Mouse (Mus musculus) liver, postnatal 0 days (tissue): ENCODE measurements around the gene Olfr56. TPM values are rescaled to one million over a fixed set of nuclear protein-coding genes. Genes with fewer than 3 reads are reported as not detected.
A peak's percentile ranks its signal among the peaks of the same experiment; 100 is the strongest.

ENCODE experiments used
- ATAC-seq: fragments of 200-750 bp; cut with Nextera tagmentation; 2 replicates; pipeline ENCODE4 v1.8.0; 2017; ENCODE audit warnings: mild to moderate bottlenecking, moderate library complexity
- DNase-seq: peaks from one replicate; pipeline ENCODE4 v3.0.0-alpha.2; 2016
- H3K27ac ChIP-seq: fragments of 300-500 bp; sonication (generic); 2 replicates; pipeline ENCODE4 v1.5.1; 2014; ENCODE audit warnings: antibody characterized with exemption, moderate library complexity, mild to moderate bottlenecking, low read depth
- H3K27me3 ChIP-seq: fragments of 300-500 bp; sonication (generic); 2 replicates; pipeline ENCODE4 v1.6.1; 2014; ENCODE audit warnings: low read length, control low read depth, mixed read lengths; ENCODE audit not compliant: insufficient read depth
- H3K36me3 ChIP-seq: fragments of 300-500 bp; sonication (generic); replicated peaks from 2 replicates; pipeline ENCODE4 v1.6.1; 2014; ENCODE audit warnings: mild to moderate bottlenecking, control low read depth, low read length, moderate library complexity, mixed read lengths; ENCODE audit not compliant: insufficient read depth
- H3K4me1 ChIP-seq: fragments of 300-500 bp; sonication (generic); 2 replicates; pipeline ENCODE4 v1.6.1; 2014; ENCODE audit warnings: antibody characterized with exemption, mild to moderate bottlenecking, control low read depth; ENCODE audit not compliant: insufficient read depth
- H3K4me2 ChIP-seq: fragments of 300-500 bp; sonication (generic); 2 replicates; pipeline ENCODE4 v1.6.1; 2014; ENCODE audit warnings: low read depth, mild to moderate bottlenecking, low read length, moderate library complexity, mixed read lengths
- H3K4me3 ChIP-seq: fragments of 300-500 bp; sonication (generic); 2 replicates; pipeline ENCODE4 v1.5.1; 2014; ENCODE audit warnings: low read depth, low read length
- H3K9ac ChIP-seq: fragments of 300-500 bp; sonication (generic); replicated peaks from 2 replicates; pipeline ENCODE4 v1.6.1; 2014; ENCODE audit warnings: mild to moderate bottlenecking, moderate library complexity
- H3K9me3 ChIP-seq: fragments of 300-500 bp; sonication (generic); 2 replicates; pipeline ENCODE4 v1.6.1; 2016; ENCODE audit warnings: mild to moderate bottlenecking, control low read depth, low read length, mixed read lengths
- CTCF ChIP-seq: sonication (generic); IDR thresholded peaks from 2 replicates; pipeline ENCODE4 v1.5.1; 2016; ENCODE audit warnings: antibody characterized with exemption, low read depth
- EP300 ChIP-seq: IDR thresholded peaks from 2 replicates; pipeline ENCODE4 v1.6.1; 2016; ENCODE audit warnings: antibody characterized with exemption, low read depth, mild to moderate bottlenecking
- WGBS: fragments of 180-500 bp; shearing (Covaris S2); extraction: QIAGEN DNeasy Blood & Tissue Kit; methylation state at CpG from one replicate; pipeline ENCODE4 v1.1.7; 2014; ENCODE audit not compliant: insufficient replicate concordance; 5-methylcytosine and 5-hydroxymethylcytosine counted together
- polyA plus RNA-seq: library from polyadenylated mRNA; unstranded; fragments of >200 nt; fragmentation: Nextera tagmentation; extraction: Ambion mirVana; gene quantifications from 2 replicates; pipeline ENCODE4 v1.2.1, GENCODE M21; 2015

Gene Olfr56
- polyA plus RNA-seq, 1 experiment from 2014 or later = 0.16 TPM

DNA sequence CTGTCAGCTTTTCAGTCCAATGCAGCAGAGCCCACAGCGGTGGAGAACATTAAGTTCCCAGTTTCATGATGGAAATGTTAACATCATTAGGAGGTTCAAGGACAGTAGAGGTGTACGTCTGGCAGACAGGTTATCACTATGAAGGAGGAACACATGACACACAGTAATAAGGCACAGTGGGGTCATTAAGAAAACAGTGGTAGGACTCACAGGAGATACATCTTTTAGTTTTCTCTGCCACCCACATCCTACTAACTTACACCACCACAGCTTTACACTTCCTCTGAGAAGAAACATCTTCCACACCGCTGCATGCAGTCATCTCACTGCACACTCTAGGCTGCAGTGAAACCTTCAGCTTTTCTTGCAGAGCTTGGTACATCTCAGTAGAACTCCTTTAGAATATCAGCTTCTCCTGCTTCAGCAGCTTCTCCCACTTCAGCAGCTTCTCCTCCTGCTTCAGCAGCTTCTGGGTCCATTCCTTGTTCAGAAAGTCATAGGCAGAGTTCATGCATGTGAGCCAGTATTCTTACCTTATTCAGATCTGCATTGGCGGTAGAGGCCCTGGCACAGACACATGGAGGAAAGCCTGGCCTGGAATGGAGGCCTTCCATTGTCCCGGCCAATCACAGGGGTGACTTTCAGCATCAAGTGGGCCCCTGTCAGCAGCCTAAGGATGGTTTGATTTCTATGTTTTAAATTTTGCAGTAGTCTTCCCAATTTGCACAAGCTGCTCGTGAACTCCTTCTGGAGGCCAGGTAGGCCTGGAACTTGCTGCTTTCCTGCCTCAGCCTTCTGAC is 115.4 kb downstream of the Olfr56 start:
- DNase-seq (no peak), ATAC-seq (no peak)
- no peaks in the 10 kb centered on the region for H3K9me3 ChIP-seq
- no peak overlapping the region for H3K27ac ChIP-seq
- H3K4me3 ChIP-seq = no peak overlapping the region
- no peaks in the 10 kb centered on the region for H3K27me3 ChIP-seq
- peaks cover 22% of the 10 kb centered on the region for H3K4me1 ChIP-seq
- TF ChIP-seq EP300 = no peak
- TF ChIP-seq CTCF = no peak
- no peak overlapping the region for H3K9ac ChIP-seq
- H3K36me3 ChIP-seq = peaks cover 20% of the 10 kb centered on the region
- H3K4me2 ChIP-seq = no peak overlapping the region
- 74% methylated on average over 6 of the region's 6 CpGs for WGBS

DNA sequence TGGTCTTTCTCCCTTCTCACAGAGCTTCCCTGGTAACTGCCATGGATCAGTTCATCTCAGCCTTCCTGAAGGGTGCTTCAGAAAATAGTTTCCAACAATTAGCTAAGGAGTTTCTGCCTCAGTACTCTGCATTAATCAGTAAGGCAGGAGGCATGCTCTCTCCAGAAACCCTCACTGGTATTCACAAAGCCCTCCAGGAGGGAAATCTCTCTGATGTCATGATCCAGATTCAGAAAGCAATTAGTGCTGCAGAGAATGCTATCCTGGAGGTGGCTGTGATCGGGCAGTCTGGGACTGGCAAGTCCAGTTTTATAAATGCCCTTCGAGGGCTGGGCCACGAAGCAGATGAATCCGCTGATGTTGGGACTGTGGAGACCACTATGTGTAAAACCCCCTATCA is 116.7 kb downstream of the Olfr56 start:
- H3K4me3 ChIP-seq = no peak overlapping the region
- WGBS = 92% methylated on average over 4 of the region's 4 CpGs
- DNase-seq (no peak), ATAC-seq (no peak)
- H3K9me3 ChIP-seq = no peaks in the 10 kb centered on the region
- peaks cover 15% of the 10 kb centered on the region for H3K4me1 ChIP-seq
- no peak overlapping the region for H3K27ac ChIP-seq
- H3K4me2 ChIP-seq = no peak overlapping the region
- TF ChIP-seq EP300 (no peak), CTCF (no peak)
- H3K9ac ChIP-seq = no peak overlapping the region
- peaks cover 20% of the 10 kb centered on the region for H3K36me3 ChIP-seq
- H3K27me3 ChIP-seq = no peaks in the 10 kb centered on the region

DNA sequence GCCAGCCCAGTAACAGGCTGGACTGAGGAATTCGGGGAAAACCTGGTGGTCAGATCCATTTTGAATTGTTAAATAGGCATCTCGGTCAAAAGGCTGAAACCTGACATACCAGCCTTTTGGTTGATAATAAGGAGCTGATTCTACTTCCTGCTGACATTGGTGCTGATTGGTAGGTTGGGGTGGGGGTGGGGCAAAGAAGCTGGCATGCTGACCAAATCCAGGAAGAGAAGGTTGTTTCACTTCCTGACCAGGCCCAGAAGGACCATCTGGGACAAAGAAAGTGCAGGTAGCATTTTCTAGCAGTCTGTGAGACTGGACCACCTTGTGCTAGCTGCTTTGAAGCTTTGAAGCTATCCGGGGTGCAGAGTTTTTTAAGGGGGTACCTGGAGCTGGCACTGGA is 121.7 kb downstream of the Olfr56 start:
- Histone ChIP-seq H3K4me2 (no peak overlapping the region), H3K27me3 (no peaks in the 10 kb centered on the region), H3K4me3 (no peak overlapping the region), H3K36me3 (peaks cover 14% of the 10 kb centered on the region), H3K9me3 (no peaks in the 10 kb centered on the region), H3K9ac (no peak overlapping the region), H3K4me1 (peaks cover 11% of the 10 kb centered on the region), H3K27ac (no peak overlapping the region)
- ATAC-seq = no peak
- DNase-seq = peak; percentile 62
- no peak for TF ChIP-seq CTCF
- no peak for TF ChIP-seq EP300
- 71% methylated on average over 3 of the region's 3 CpGs for WGBS

DNA sequence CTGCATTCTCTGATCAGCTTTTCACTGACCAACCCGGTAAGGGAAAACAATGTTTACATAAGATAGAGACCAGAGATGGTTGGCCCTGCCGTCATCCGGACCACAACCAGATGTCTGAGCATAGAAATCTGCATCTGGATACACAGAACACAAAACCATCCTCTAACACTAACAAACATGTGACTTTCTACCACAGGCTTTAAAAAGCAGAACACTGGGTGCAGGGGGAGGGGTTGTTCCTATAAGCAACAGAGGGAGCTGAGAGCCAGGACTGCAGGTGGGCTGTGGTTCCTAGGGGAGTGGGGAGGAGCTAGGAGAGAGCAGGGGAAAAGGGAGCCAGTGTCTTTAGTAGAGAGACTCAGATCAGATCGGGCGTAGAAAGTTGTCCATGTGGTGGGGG is 122.8 kb downstream of the Olfr56 start:
- peaks cover 8% of the 10 kb centered on the region; the same call in 1 of the 2 replicates for H3K36me3 ChIP-seq
- H3K27ac ChIP-seq = no peak overlapping the region
- H3K27me3 ChIP-seq = no peaks in the 10 kb centered on the region
- TF ChIP-seq CTCF = no peak
- no peak for TF ChIP-seq EP300
- H3K9me3 ChIP-seq = no peaks in the 10 kb centered on the region
- ATAC-seq (no peak), DNase-seq (no peak)
- H3K4me3 ChIP-seq = no peak overlapping the region
- peaks cover 11% of the 10 kb centered on the region for H3K4me1 ChIP-seq
- 44% methylated on average over 5 of the region's 5 CpGs for WGBS
- H3K9ac ChIP-seq = no peak overlapping the region
- no peak overlapping the region for H3K4me2 ChIP-seq

DNA sequence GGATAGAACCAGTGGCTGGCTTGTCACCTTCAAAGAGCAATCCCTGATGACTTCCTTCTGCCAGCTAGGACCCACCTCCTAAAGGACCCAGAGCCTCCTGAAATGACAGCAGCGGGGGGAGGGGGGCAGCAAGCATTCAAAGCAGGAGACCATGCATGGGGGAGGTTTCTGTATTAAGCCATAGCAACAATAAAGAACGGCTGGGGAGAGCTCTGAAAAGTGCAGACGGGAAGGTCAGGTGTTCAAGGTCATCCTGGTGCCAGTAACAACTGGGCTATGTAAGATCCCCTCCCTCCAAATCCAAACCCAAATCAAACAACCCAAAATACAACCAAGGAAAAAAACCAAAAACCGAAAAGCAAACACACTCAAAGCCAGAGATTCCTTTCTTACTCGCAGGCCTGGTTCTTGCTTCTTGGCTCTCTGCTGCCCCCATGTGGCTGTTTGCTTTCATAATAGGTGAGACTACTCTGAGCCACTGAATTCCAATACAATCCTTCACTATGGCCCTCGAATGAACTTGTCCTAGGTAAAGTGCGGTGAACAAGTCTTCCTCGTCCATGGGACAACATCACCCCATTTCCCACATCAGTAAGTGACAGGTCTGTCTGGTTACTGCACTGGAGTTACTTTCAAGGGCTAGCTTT is 124.5 kb downstream of the Olfr56 start:
- H3K9ac ChIP-seq = no peak overlapping the region
- H3K4me3 ChIP-seq = no peak overlapping the region
- 0 out of 2 replicates have a peak overlapping the region, but pooled peaks have one; percentile 32 for H3K27ac ChIP-seq
- WGBS = 15% methylated on average over 8 of the region's 8 CpGs
- no peaks in the 10 kb centered on the region for H3K27me3 ChIP-seq
- no peaks in the 10 kb centered on the region for H3K9me3 ChIP-seq
- peak; percentile 70 for ATAC-seq
- H3K4me1 ChIP-seq = peaks cover 11% of the 10 kb centered on the region
- TF ChIP-seq EP300 (peak; percentile 46), CTCF (peak; percentile 97)
- 0 out of 2 replicates have a peak, but pooled peaks cover 2% of the 10 kb centered on the region for H3K36me3 ChIP-seq
- no peak overlapping the region for H3K4me2 ChIP-seq
- DNase-seq = peak; percentile 93

DNA sequence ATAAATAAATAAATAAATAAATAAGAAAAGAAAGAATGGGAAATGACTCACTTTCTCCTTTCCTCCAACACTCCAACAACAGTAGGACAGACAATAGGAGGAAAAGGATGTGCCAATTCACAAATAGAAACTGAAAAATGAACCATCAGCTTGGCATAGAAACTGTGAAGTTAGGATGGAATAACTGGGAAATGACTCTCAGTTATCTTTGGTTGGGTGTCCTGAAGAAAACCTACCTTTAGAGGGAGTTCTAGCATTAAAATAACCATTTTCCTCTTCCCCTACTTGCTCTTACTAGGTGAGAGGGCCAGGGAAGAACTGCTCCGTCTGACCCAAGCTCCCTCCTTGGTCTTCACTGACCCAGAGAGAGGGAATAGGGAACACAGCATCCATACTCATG is 127.1 kb downstream of the Olfr56 start:
- TF ChIP-seq CTCF (no peak), EP300 (0 out of 2 replicates have a peak, but pooled peaks have one; percentile 31)
- no peak overlapping the region for H3K4me2 ChIP-seq
- H3K4me3 ChIP-seq = no peak overlapping the region
- DNase-seq (no peak), ATAC-seq (peak; percentile 9; the same call in 1 of the 2 replicates)
- no peaks in the 10 kb centered on the region for H3K36me3 ChIP-seq
- H3K9ac ChIP-seq = no peak overlapping the region
- WGBS = 72% methylated on average over 1 of the region's 1 CpGs
- peaks cover 8% of the 10 kb centered on the region for H3K4me1 ChIP-seq
- H3K27me3 ChIP-seq = no peaks in the 10 kb centered on the region
- no peak overlapping the region for H3K27ac ChIP-seq
- H3K9me3 ChIP-seq = no peaks in the 10 kb centered on the region
